Mouse (Mus musculus): ENCODE measurements around the gene Sema4c.
"Not testable (repeated sequence)": the region's sequence is repeated elsewhere in the genome, so short reads cannot be mapped to it uniquely, and the experiment has no call there.

The Sema4c gene

DNA sequence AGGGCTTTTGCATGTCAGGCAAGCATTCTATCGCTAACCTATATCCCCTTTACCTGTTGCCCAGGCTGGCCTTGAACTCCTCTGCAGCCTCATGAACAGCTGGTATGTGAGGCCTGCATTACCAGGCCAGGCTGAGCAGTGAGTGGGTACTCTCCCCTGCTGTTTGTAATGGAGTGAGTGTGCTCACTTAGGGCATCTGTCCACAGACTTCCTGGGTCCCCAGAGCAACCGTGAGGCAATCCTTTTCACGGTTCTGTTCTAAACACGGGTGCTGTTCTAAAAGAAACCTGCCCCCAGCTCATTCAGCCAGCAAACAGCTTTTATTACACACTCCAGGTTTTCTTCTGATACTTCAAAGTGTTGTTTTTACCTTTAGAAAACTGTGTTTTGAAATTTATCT is 19.4 kb downstream of the Sema4c start:
- no peak for DNase-seq (ENCODE audit: low read depth in 2 of 2, low spot score in 2 of 2)

DNA sequence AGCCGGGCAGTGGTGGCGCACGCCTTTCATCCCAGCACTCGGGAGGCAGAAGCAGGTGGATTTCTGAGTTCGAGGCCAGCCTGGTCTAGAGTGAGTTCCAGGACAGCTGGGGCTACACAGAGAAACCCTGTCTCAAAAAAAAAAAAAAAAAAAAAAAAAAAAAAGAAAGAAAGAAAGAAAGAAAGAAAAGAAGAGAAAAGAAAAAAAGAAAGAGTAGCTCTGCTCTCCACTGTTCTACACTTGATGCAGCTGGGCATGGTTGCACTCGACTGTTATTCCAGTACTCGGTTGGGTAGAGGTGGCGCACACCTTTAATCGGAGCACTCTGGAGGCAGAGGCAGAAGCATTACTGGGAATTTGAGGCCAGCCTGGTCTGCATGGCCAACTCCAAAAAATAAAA is 21.4 kb downstream of the Sema4c start, which contains the start of gene Ankrd23:
Gene Ankrd23, minus strand, starts transcription at position 101 of the 400 bp plus-strand sequence.
- not testable (repeated sequence) for DNase-seq (ENCODE audit: low read depth in 2 of 2, low spot score in 2 of 2)

DNA sequence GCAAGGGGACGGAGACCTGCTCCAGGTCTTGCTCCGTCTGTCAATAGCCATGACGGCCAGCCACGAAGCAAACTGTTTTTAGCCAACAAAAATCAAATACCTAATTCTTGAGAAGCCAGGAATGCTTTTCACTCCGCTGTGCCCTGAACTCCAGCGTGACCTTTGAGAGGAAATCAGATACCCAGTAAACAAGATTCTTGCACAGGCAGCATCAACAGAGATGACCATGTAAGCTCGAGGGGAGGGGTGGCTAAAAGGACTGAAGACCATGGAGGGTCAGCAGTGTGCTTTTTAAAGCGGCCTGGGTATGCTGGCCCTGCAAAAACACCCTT is 21.8 kb downstream of the Sema4c start:
- no peak for DNase-seq (ENCODE audit: low read depth in 2 of 2, low spot score in 2 of 2)

DNA sequence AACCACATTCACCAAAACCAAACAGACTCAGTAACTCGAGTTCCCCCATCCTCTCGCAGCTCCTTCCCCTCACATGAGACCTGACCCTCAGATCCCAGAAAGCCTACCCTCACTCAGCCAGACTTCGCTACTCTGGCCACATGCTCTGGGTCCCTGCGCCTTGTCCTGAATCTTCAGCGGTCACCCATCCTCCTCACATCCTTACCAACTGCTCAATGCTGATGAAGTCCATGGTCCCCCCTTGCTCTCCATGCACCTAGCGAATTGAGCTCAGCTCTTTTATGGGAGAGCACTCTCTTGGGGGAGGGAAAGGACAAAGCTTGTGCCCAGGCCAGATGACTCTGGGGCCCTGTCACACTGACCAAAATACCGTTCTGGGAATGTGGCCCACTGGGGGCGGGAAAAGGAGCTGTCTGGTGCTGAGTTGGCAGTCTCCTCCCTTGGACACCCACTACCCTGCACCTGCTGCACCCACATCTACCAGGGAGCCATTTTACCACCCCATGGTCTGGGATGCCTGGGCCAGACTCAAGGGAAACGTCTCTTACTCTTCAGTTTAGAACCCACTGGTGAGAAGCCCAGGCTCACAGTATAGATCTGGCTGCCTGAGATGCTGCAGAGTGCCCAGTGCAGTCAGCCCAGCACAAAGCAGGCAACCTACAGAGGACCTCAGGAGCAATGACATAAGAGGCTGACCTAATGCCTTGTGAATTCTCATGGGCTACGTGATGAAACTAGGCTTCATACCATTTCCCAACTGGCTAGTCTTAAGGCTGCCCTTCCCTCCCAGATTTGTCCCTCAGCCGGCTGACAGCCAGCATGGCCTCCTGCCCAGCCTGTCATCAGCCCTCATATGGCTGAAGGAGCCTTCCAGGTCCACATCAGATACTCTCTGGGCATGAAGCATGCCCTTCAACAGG is 22.4 kb downstream of the Sema4c start:
- no peak for DNase-seq (ENCODE audit: low read depth in 2 of 2, low spot score in 2 of 2)

DNA sequence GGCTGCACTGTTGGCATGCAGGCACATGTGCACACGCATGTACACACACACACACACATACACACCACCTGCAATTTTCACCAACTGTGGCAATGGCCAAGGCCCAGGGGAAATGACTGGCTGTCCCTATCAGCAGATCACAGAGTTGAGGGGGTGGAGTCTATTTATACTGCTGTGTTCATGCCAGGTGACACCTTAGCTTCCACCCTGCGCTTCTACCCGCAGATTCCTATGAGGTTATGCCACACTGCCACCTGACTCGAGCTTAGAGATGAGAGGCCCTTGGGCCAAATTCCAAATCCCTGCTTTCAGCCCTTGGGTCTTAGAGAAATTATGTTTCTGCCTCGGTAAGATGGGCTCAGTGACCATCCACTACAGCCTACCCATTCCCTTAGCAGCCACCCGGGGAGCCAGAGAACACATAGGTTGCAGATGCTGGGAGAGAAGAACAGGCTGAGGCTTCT is 23.5 kb downstream of the Sema4c start:
- no peak for DNase-seq (ENCODE audit: low read depth in 2 of 2, low spot score in 2 of 2)

- DNase-seq (ENCODE audit: low read depth in 2 of 2, low spot score in 2 of 2): no peak
Measured at GRCm38 (mm10) chr1:36533546-36533945, 24.6 kb downstream of the Sema4c start.

GRCm38 (mm10) chr1:36531461-36531860 is 26.7 kb downstream of the Sema4c start:
- no peak for DNase-seq (ENCODE audit: low read depth in 2 of 2, low spot score in 2 of 2)

- no peak for DNase-seq (ENCODE audit: low read depth in 2 of 2, low spot score in 2 of 2)
Measured at GRCm38 (mm10) chr1:36530962-36531361, 27.2 kb downstream of the Sema4c start.

- no peak for DNase-seq (ENCODE audit: low read depth in 2 of 2, low spot score in 2 of 2)
Measured at GRCm38 (mm10) chr1:36530485-36530884, 27.7 kb downstream of the Sema4c start.

- DNase-seq (ENCODE audit: low read depth in 2 of 2, low spot score in 2 of 2): no peak
Measured at GRCm38 (mm10) chr1:36529875-36530274, 28.3 kb downstream of the Sema4c start.

DNA sequence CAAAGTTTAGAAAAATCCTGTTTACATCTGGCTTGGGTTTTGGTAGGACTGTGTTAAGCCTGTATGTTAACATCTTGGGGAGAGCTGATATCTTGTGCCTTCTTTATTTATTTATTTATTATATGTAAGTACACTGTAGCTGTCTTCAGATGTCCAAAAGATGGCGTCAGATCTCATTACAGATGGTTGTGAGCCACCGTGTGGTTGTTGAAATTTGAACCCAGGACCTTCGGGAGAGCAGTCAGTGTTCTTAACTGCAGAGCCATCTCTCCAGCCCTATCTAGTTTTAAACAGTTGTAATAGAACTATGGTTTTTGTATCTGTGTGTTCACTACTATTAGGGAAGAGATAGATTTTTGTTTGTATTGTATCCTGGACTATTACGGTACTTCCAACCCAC is 28.9 kb downstream of the Sema4c start:
- no peak for DNase-seq (ENCODE audit: low read depth in 2 of 2, low spot score in 2 of 2)

DNA sequence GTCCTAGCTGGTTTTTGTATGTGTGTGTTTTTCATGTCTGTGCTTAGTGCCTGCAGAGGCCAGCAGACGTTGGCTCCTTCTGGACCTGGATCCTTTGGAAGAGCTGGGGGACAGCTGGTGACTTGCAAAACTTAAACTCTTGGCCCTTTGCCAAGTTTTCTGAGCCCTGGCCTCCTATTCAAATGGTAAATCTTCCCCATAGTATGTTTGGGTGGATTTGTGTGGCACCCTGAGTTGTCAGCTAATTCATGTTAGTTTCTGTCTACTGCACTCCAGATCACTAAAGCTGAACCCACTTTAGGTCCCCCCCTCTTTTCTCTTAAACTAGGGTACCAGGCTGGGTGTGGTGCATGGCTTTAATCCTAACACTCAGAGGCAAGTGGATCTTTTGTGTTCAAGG is 29.8 kb downstream of the Sema4c start:
- DNase-seq (ENCODE audit: low read depth in 2 of 2, low spot score in 2 of 2): no peak

- no peak for DNase-seq (ENCODE audit: low read depth in 2 of 2, low spot score in 2 of 2)
Measured at GRCm38 (mm10) chr1:36526903-36527302, 31.2 kb downstream of the Sema4c start.

DNA sequence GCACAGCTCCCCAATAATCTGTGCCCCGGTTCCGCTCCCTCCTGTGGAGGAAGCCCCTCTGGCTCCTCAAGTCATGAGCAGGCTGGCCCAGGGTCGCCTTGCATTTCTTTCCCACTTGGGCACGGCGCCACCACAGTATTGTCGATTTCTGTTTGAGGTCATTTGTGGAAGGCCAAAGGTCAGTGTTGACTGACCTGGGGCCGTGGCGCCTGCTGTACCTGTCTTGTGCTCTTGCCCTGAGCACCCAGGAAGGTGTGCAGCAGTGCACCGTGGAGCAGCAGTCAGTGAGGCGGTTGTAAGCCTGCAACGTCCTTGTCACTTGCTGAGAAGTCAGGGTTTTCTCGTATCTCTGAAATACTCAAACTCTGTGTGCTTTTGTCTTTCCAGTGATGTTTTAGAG is 32.4 kb downstream of the Sema4c start:
- no peak for DNase-seq (ENCODE audit: low read depth in 2 of 2, low spot score in 2 of 2)

- no peak for DNase-seq (ENCODE audit: low read depth in 2 of 2, low spot score in 2 of 2)
Measured at GRCm38 (mm10) chr1:36524058-36524457, 34.1 kb downstream of the Sema4c start.

DNA sequence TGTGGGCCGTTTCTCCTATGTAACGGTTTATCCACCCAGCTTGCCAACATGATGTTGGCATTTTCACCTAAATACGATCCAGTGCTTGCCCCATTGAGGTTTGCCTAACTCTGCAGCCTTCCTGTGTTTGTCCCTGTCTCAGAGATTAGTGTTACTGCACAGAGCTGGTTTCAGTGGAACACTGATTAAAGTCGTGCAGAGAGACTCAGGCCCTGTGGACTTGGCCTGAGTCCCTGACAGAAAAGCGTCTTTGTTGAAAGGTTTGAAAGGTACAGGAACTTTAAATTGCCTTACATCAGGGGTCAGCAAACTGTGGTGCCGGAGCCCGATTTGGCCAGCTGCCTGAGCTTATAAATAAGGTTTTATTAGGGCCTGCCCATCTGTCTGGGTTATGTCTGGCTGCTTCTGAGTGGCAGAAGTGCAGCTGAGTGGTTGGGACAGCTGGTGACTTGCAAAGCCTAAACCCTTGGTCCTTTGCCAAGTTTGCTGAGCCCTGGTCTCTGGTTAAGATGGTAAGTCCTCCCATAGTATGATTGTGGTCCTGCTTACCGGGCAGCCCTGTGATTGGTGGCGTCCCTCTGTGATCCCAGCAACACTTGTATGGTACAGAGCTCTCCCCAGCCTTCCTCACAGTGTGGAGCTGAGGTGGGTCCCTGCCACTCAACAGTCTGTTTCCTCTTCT is 34.7 kb downstream of the Sema4c start:
- DNase-seq (ENCODE audit: low read depth in 2 of 2, low spot score in 2 of 2): no peak

- DNase-seq (ENCODE audit: low read depth in 2 of 2, low spot score in 2 of 2): no peak
Measured at GRCm38 (mm10) chr1:36522210-36522609, 35.9 kb downstream of the Sema4c start.

DNA sequence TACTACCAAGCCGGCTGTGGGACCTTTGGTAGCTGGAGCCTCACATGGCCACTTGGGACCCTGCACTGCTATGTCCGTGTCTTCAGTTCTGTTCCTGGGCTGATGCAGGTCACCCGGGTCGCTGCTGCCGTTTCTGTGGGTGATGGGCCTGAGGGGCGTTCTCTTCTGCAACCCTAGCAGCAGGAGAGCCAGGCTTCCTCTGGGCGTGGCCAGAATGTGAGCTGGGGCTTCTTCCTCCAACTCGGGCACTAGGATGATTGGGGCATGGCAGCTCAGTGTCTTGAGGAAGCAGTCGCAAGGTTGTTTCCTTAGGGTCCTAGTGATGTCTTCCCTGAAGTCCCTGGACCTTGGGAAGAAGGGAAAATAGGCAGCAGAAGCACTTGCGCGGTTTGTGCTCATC is 38.5 kb downstream of the Sema4c start:
- DNase-seq (ENCODE audit: low read depth in 2 of 2, low spot score in 2 of 2): no peak

DNA sequence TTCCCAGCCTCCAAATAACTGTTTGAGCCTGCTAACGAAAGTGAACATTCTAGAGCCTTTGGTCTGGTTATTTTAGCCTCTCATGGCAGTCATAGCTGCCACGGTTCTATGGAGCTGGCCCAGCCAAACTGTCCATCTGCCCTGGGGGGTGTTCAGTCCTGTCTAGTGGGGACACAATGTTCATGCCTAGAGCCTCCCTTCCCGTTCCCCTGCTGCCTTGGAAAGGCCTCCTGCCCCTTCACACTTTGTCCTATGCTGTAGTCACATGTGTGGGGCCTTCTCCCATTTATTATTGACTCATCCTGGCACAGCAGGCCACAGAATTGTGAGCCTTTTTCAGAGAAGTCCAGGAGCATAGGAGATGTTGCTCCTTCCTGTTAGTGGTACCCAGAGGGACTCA is 39.9 kb downstream of the Sema4c start:
- DNase-seq (ENCODE audit: low read depth in 2 of 2, low spot score in 2 of 2): no peak

DNA sequence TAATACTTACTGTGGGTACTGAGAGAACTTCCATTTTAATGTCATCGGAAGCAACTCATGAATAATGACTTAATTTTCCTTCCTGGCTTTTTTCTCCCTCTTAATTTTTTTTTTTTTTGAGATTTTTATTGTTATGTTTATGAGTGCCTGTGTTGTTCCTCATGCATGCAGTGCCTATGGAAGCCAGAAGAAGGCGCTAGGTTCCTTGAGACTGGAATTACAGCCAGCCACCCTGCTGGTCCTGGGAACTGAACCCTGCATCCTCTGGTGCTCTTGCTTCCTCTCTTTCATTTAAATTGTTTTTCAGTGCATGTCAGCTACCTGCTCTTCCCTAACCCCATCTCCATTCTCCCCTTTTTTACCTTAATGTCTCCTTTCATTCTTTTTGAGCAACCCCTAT is 44.4 kb downstream of the Sema4c start:
- no peak for DNase-seq (ENCODE audit: low read depth in 2 of 2, low spot score in 2 of 2)

DNA sequence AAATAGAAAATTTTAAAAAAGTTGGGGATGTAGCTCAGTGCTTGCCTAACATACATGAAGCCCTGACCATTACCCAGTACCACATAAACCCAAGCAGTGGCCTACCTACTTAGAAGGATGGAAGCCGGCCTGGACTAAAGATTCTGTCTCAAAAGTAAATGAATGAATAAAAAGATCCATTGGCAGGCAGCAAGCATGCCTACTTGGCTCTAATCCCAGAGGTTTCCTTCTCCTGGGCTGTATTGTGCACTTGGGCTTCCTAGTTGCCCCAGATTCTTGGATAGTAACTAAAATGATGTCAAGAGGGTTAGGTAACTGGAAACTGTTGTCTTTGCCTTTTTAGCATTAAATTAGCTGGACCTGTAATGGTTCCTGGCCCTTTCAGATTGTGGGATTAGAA is 44.8 kb downstream of the Sema4c start:
- DNase-seq (ENCODE audit: low read depth in 2 of 2, low spot score in 2 of 2): no peak

DNA sequence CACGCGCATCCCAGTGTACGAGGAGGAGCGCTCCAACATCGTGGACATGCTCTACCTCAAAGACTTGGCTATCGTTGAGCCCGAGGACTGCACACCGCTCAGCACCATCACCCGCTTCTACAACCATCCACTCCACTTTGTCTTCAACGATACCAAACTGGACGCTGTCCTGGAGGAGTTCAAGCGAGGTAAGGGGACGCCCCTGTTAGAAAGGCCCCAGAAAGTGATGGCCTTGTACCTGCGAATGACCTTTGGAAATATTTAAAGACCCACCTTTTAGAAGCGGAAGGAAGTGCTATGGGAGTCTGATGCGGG is 45.2 kb downstream of the Sema4c start:
- DNase-seq (ENCODE audit: low read depth in 2 of 2, low spot score in 2 of 2): no peak

All from CD8-positive naive resting alpha-beta T cell, adult 2 months (primary cell).